ENCODE assay signal across 9 mouse cellular contexts in the genomic region with DNA sequence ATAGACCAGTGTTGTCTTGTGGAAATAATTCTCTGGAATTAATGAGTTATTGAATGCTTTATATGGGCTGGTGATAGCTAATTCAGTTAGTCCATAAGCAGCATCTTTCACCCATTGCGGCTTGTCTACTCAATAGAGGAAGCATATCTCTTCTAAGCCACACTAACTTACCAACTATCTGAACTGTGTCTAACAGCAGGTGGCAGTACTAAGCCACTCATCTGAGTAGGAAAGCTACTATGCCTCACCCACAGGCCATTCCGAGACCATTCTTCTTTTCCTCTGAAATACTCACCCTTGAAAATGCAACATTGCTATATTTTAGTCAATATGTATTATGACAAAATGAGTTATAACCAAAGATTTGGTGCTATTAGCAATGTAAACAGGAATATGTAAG. TPM values are rescaled to one million over a fixed set of nuclear protein-coding genes. Genes with fewer than 3 reads are reported as not detected.
DNase-seq lines count a peak whose midpoint lies in the region; ATAC-seq and TF ChIP-seq lines count a peak whose summit lies in the region.
"Had no signal": no experiment of that assay in that cellular context is flagged by ENCODE, and none has a peak within 500 bp of the region (broad histone marks: within the 10 kb centered on the region; RNA-seq: fewer than 3 reads in every experiment).

No protein-coding gene starts in this region.

- no peak overlapping the region for H3K4me2 ChIP-seq in heart, postnatal 0 days (ENCODE audit: low read depth, low read length)
- no peak overlapping the region for H3K4me2 ChIP-seq in heart, embryonic 12.5 days

- no peak for ATAC-seq in heart, postnatal 0 days (ENCODE audit: insufficient read depth, low read depth)
- no peak for ATAC-seq in heart, embryonic 12.5 days (ENCODE audit: insufficient number of reproducible peaks, low FRiP score)

- no peak for TF ChIP-seq POLR2A in thymus, adult 2 months (IDR thresholded peaks at IDR 0.05; ENCODE audit: control insufficient read depth, extremely low read depth, insufficient read depth, low read length, poor library complexity)

- no peak for DNase-seq in heart, postnatal 0 days (ENCODE audit: low spot score)
- no peak for DNase-seq in heart, embryonic 10.5 days (ENCODE audit: low spot score)
- peak; percentile 1 for DNase-seq in thymus, adult 2 months
- DNase-seq in thymus, postnatal 0 days (ENCODE audit: low spot score) = no peak
- peak; percentile 8 for DNase-seq in embryonic facial prominence, embryonic 10.5 days (ENCODE audit: low spot score)
- peak; percentile 21 for DNase-seq in naive thymus-derived CD4-positive, alpha-beta T cell, adult 2 months (ENCODE audit: low read depth)
- no peak for DNase-seq in thymus, postnatal 36 days

- WGBS in heart, postnatal 0 days = 47% methylated on average over 2 of the region's 2 CpGs
- WGBS in heart, embryonic 10.5 days = 69% methylated on average over 2 of the region's 2 CpGs
- 31% methylated on average over 2 of the region's 2 CpGs for WGBS in thymus, adult 2 months
- WGBS in embryonic facial prominence, embryonic 10.5 days = 65% methylated on average over 2 of the region's 2 CpGs
- WGBS in heart, embryonic 12.5 days = 50% methylated on average over 2 of the region's 2 CpGs

- no peak overlapping the region for H3K4me3 ChIP-seq in heart, postnatal 0 days (ENCODE audit: low read depth, low read length)
- H3K4me3 ChIP-seq in heart, embryonic 10.5 days = no peak overlapping the region
- no peak overlapping the region for H3K4me3 ChIP-seq in thymus, adult 2 months (ENCODE audit: control insufficient read depth, insufficient read depth, low read length)
- H3K4me3 ChIP-seq in embryonic facial prominence, embryonic 10.5 days = no peak overlapping the region
- H3K4me3 ChIP-seq in heart, embryonic 12.5 days = no peak overlapping the region
- H3K4me3 ChIP-seq: myocyte had no signal

- TF ChIP-seq EP300 in heart, postnatal 0 days (IDR thresholded peaks at IDR 0.05; ENCODE audit: low read depth) = no peak

- no peaks in the 10 kb centered on the region for H3K9me3 ChIP-seq in heart, postnatal 0 days (replicated peaks; ENCODE audit: control insufficient read depth, low read length)
- H3K9me3 ChIP-seq in heart, embryonic 10.5 days = no peaks in the 10 kb centered on the region
- no peaks in the 10 kb centered on the region for H3K9me3 ChIP-seq in embryonic facial prominence, embryonic 10.5 days
- no peaks in the 10 kb centered on the region for H3K9me3 ChIP-seq in heart, embryonic 12.5 days (replicated peaks)

- no peaks in the 10 kb centered on the region for H3K36me3 ChIP-seq in heart, postnatal 0 days (replicated peaks; ENCODE audit: control insufficient read depth, insufficient read depth, low read length)
- no peaks in the 10 kb centered on the region for H3K36me3 ChIP-seq in heart, embryonic 10.5 days
- no peaks in the 10 kb centered on the region for H3K36me3 ChIP-seq in thymus, adult 2 months (ENCODE audit: control insufficient read depth, insufficient read depth, low read length)
- H3K36me3 ChIP-seq in embryonic facial prominence, embryonic 10.5 days (replicated peaks) = no peaks in the 10 kb centered on the region
- no peaks in the 10 kb centered on the region for H3K36me3 ChIP-seq in heart, embryonic 12.5 days

- no peak overlapping the region for H3K27ac ChIP-seq in heart, postnatal 0 days (ENCODE audit: low read depth)
- H3K27ac ChIP-seq in heart, embryonic 10.5 days = no peak overlapping the region
- no peak overlapping the region for H3K27ac ChIP-seq in thymus, adult 2 months (ENCODE audit: control insufficient read depth, insufficient read depth, low read length)
- H3K27ac ChIP-seq in embryonic facial prominence, embryonic 10.5 days (replicated peaks) = no peak overlapping the region
- no peak overlapping the region for H3K27ac ChIP-seq in heart, embryonic 12.5 days (ENCODE audit: poor library complexity, severe bottlenecking)

- H3K4me1 ChIP-seq in heart, postnatal 0 days (ENCODE audit: control insufficient read depth, insufficient read depth) = no peaks in the 10 kb centered on the region
- H3K4me1 ChIP-seq in heart, embryonic 10.5 days = no peaks in the 10 kb centered on the region
- H3K4me1 ChIP-seq in thymus, adult 2 months (replicated peaks; ENCODE audit: control insufficient read depth, insufficient read depth, low read length) = no peaks in the 10 kb centered on the region
- no peaks in the 10 kb centered on the region for H3K4me1 ChIP-seq in embryonic facial prominence, embryonic 10.5 days
- no peaks in the 10 kb centered on the region for H3K4me1 ChIP-seq in heart, embryonic 12.5 days (replicated peaks)

- peak; percentile 40 for TF ChIP-seq CTCF in heart, postnatal 0 days (IDR thresholded peaks at IDR 0.05; ENCODE audit: low read depth)
- no peak for TF ChIP-seq CTCF in thymus, adult 2 months (IDR thresholded peaks at IDR 0.05; ENCODE audit: borderline replicate concordance, control insufficient read depth, extremely low read depth, insufficient read depth, low read length, poor library complexity)

- no peak overlapping the region for H3K9ac ChIP-seq in heart, postnatal 0 days (replicated peaks; ENCODE audit: low read depth, low read length)
- no peak overlapping the region for H3K9ac ChIP-seq in heart, embryonic 12.5 days

- no peaks in the 10 kb centered on the region for H3K27me3 ChIP-seq in heart, postnatal 0 days (ENCODE audit: control insufficient read depth, insufficient read depth, low read length)
- no peaks in the 10 kb centered on the region for H3K27me3 ChIP-seq in heart, embryonic 10.5 days (ENCODE audit: insufficient read depth, poor library complexity, severe bottlenecking)
- H3K27me3 ChIP-seq in thymus, adult 2 months (ENCODE audit: control insufficient read depth, insufficient read depth, low read length) = no peaks in the 10 kb centered on the region
- 0 out of 2 replicates have a peak, but pooled peaks cover 5% of the 10 kb centered on the region for H3K27me3 ChIP-seq in embryonic facial prominence, embryonic 10.5 days (replicated peaks; ENCODE audit: low read depth, poor library complexity, severe bottlenecking)
- H3K27me3 ChIP-seq in heart, embryonic 12.5 days (replicated peaks) = no peaks in the 10 kb centered on the region

RNA-seq across cellular contexts. Expression of a gene that starts 27.2 kb away (rescaled TPM):
- not detected in 2 replicates for total RNA-seq in heart, postnatal 0 days (2014; rRNA removed; ENCODE audit: low replicate concordance)
- 0.10 and 0.16 TPM in 2 replicates for polyA plus RNA-seq in heart, postnatal 0 days (2015; fragmentation: Nextera tagmentation; extraction: Ambion mirVana)
- 0.05 and 0.20 TPM in 2 replicates for polyA plus RNA-seq in heart, embryonic 10.5 days (2016; fragmentation: Nextera tagmentation; extraction: Ambion mirVana)
- not detected in 2 replicates for polyA plus RNA-seq in thymus, adult 2 months (2012; rRNA removed)
- polyA plus RNA-seq in thymus, postnatal 0 days (2015; fragmentation: Nextera tagmentation; extraction: Ambion mirVana) = not detected in 2 replicates
- 0.35 and 0.56 TPM in 2 replicates for polyA plus RNA-seq in embryonic facial prominence, embryonic 10.5 days (2016; fragmentation: Nextera tagmentation; extraction: Ambion mirVana)
- 0.21 and 0.26 TPM in 2 replicates for polyA plus RNA-seq in heart, embryonic 12.5 days (2016; fragmentation: Nextera tagmentation; extraction: Ambion mirVana)
- polyA plus RNA-seq: myocyte had no signal

RNA-seq across cellular contexts. Expression of a gene that starts 31.4 kb away (rescaled TPM):
- not detected in 2 replicates for total RNA-seq in heart, postnatal 0 days (2014; rRNA removed; ENCODE audit: low replicate concordance)
- polyA plus RNA-seq in heart, postnatal 0 days (2015; fragmentation: Nextera tagmentation; extraction: Ambion mirVana) = not detected in 2 replicates
- not detected in 2 replicates for polyA plus RNA-seq in heart, embryonic 10.5 days (2016; fragmentation: Nextera tagmentation; extraction: Ambion mirVana)
- polyA plus RNA-seq in thymus, adult 2 months (2012; rRNA removed) = not detected in 2 replicates
- not detected in 2 replicates for polyA plus RNA-seq in thymus, postnatal 0 days (2015; fragmentation: Nextera tagmentation; extraction: Ambion mirVana)
- polyA plus RNA-seq in embryonic facial prominence, embryonic 10.5 days (2016; fragmentation: Nextera tagmentation; extraction: Ambion mirVana) = not detected in 2 replicates
- not detected in 2 replicates for polyA plus RNA-seq in heart, embryonic 12.5 days (2016; fragmentation: Nextera tagmentation; extraction: Ambion mirVana)
- polyA plus RNA-seq: myocyte had no signal

Comparison
In these comparisons a context has a peak if more than half of its experiments do, and no peak if none do; other contexts are left out.
1. DNase-seq: peak in thymus, adult 2 months (single experiment), embryonic facial prominence, embryonic 10.5 days (single experiment) and naive thymus-derived CD4-positive, alpha-beta T cell, adult 2 months (single experiment); none in heart, postnatal 0 days (single experiment), heart, embryonic 10.5 days (single experiment), thymus, postnatal 0 days (single experiment) and thymus, postnatal 36 days (0 of 2).